Mouse (Mus musculus): ENCODE measurements around the gene Slc39a11. TPM values are rescaled to one million over a fixed set of nuclear protein-coding genes. Genes with fewer than 3 reads are reported as not detected.

Slc39a11 gene
- polyA plus RNA-seq, 2 experiments = 5.1 to 10.2 TPM

DNA sequence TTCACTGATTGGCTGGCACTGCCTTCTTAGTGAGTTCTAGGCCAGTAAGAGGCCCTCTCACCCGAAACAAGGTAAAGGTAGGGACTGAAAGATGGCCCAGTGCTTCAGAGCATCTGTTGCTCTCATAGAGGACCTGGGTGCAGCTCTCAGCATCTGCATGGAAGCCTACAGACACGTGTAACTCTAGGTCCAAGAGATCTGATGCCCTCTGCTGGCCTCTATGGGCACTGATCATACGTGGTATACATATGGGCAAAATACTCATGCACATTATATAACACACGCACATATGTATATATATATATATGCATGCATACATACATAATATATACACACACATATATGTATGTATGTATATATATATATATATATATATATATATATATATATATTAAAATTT lies 231.9 kb downstream of the Slc39a11 start:
- no peaks in the 10 kb centered on the region for H3K9me3 ChIP-seq (ENCODE audit: control insufficient read depth, low read length)
- H3K36me3 ChIP-seq (replicated peaks; ENCODE audit: control insufficient read depth, insufficient read depth, low read depth) = no peaks in the 10 kb centered on the region
- 63% methylated on average over 4 of the region's 4 CpGs for WGBS (ENCODE audit: insufficient replicate concordance)
- no peak overlapping the region for H3K27ac ChIP-seq
- ATAC-seq (ENCODE audit: insufficient read depth) = no peak
- H3K4me2 ChIP-seq (ENCODE audit: low read depth) = no peak overlapping the region
- H3K4me3 ChIP-seq (ENCODE audit: insufficient read depth in 1 of 2, low read depth in 2 of 2, low read length in 2 of 2) = no peak overlapping the region
- TF ChIP-seq EP300 (IDR thresholded peaks at IDR 0.05; ENCODE audit: low read depth) (no peak), CTCF (IDR thresholded peaks at IDR 0.05; ENCODE audit: low read depth) (peak; percentile 40)
- no peak for DNase-seq (ENCODE audit: low read depth in 3 of 3, low spot score in 3 of 3)
- no peaks in the 10 kb centered on the region for H3K27me3 ChIP-seq (ENCODE audit: control insufficient read depth, insufficient read depth, low read length)
- H3K4me1 ChIP-seq (replicated peaks; ENCODE audit: control insufficient read depth in 2 of 2, insufficient read depth in 2 of 2, low read length in 1 of 2) = no peaks in the 10 kb centered on the region; a peak in 1 of 4 replicates
- H3K9ac ChIP-seq (replicated peaks) = no peak overlapping the region

DNA sequence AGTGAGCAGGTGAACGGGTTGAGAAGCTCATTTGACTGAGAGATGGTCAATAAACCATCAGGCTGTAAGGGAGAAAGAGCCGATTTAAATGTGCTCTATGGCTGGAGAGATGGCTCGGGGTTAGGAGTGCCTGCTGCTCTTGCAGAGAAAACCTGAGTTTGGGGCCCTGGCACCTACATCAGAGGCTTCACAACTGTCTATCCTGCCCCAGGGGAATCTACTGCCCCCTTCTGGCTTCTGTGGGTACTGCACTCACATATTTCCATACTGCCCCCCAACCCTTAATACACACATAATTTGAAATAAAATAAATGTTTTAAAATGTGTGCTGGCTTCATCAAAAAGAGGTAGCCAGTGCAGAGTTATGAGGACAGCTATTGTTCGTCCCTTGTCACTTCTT lies 237.3 kb downstream of the Slc39a11 start:
- Histone ChIP-seq H3K27me3 (ENCODE audit: control insufficient read depth, insufficient read depth, low read length) (no peaks in the 10 kb centered on the region), H3K27ac (no peak overlapping the region), H3K36me3 (replicated peaks; ENCODE audit: control insufficient read depth, insufficient read depth, low read depth) (no peaks in the 10 kb centered on the region), H3K4me2 (ENCODE audit: low read depth) (no peak overlapping the region), H3K4me1 (replicated peaks; ENCODE audit: control insufficient read depth in 2 of 2, insufficient read depth in 2 of 2, low read length in 1 of 2) (no peaks in the 10 kb centered on the region), H3K4me3 (ENCODE audit: insufficient read depth in 1 of 2, low read depth in 2 of 2, low read length in 2 of 2) (no peak overlapping the region), H3K9ac (replicated peaks) (no peak overlapping the region), H3K9me3 (ENCODE audit: control insufficient read depth, low read length) (no peaks in the 10 kb centered on the region)
- ATAC-seq (ENCODE audit: insufficient read depth) (no peak), DNase-seq (ENCODE audit: low read depth in 3 of 3, low spot score in 3 of 3) (no peak)
- 70% methylated on average over 4 of the region's 4 CpGs for WGBS (ENCODE audit: insufficient replicate concordance)
- TF ChIP-seq EP300 (IDR thresholded peaks at IDR 0.05; ENCODE audit: low read depth) (no peak), CTCF (IDR thresholded peaks at IDR 0.05; ENCODE audit: low read depth) (peak; percentile 70)

DNA sequence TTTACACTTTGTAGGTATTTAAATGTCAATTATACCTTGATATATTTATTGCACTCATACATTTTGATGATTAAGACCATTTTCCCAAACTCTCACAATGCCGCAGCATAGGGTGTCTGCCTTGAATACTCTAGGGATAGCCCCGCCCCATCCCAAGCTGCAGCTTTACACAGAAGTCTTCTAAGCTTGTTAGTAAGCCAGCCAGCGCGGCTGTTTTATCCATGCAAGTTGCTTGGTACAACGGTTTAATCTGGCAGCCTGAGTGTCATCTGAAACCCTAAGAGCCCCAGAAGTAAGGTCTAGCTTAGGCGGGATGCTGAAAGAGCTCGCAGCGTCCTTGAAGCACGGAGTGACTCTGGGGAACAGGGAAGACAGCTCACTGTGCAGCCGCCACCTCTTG lies 238.1 kb downstream of the Slc39a11 start:
- no peaks in the 10 kb centered on the region for H3K4me1 ChIP-seq (replicated peaks; ENCODE audit: control insufficient read depth in 2 of 2, insufficient read depth in 2 of 2, low read length in 1 of 2)
- DNase-seq (ENCODE audit: low read depth in 3 of 3, low spot score in 3 of 3) (no peak), ATAC-seq (ENCODE audit: insufficient read depth) (no peak)
- H3K27ac ChIP-seq = no peak overlapping the region
- H3K4me3 ChIP-seq (ENCODE audit: insufficient read depth in 1 of 2, low read depth in 2 of 2, low read length in 2 of 2) = no peak overlapping the region
- TF ChIP-seq CTCF (IDR thresholded peaks at IDR 0.05; ENCODE audit: low read depth) = no peak
- TF ChIP-seq EP300 (IDR thresholded peaks at IDR 0.05; ENCODE audit: low read depth) = no peak
- no peaks in the 10 kb centered on the region for H3K9me3 ChIP-seq (ENCODE audit: control insufficient read depth, low read length)
- WGBS (ENCODE audit: insufficient replicate concordance) = 77% methylated on average over 10 of the region's 10 CpGs
- H3K4me2 ChIP-seq (ENCODE audit: low read depth) = no peak overlapping the region
- no peaks in the 10 kb centered on the region for H3K27me3 ChIP-seq (ENCODE audit: control insufficient read depth, insufficient read depth, low read length)
- no peaks in the 10 kb centered on the region for H3K36me3 ChIP-seq (replicated peaks; ENCODE audit: control insufficient read depth, insufficient read depth, low read depth)
- no peak overlapping the region for H3K9ac ChIP-seq (replicated peaks)

DNA sequence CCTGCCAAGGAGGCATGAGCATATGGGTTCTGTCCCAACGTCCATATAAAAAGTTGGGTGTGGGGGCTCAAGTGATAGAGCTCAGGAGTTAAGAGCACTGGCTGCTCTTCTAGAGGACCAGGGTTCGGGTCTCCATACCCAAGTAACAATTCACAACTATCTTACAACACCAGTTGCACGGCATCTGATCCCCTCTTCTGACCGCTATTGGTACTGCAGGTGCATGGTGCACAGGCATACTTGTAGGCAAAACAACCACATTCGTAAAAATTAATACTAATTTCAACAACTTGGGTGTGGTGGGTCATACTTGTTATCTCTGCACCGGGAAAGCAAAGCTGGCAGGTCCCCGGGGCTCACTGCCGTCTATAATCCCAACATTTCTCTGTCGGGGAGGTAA lies 240.8 kb downstream of the Slc39a11 start:
- Histone ChIP-seq H3K9ac (replicated peaks) (no peak overlapping the region), H3K27ac (no peak overlapping the region), H3K9me3 (ENCODE audit: control insufficient read depth, low read length) (no peaks in the 10 kb centered on the region), H3K27me3 (ENCODE audit: control insufficient read depth, insufficient read depth, low read length) (no peaks in the 10 kb centered on the region), H3K36me3 (replicated peaks; ENCODE audit: control insufficient read depth, insufficient read depth, low read depth) (no peaks in the 10 kb centered on the region), H3K4me1 (replicated peaks; ENCODE audit: control insufficient read depth in 2 of 2, insufficient read depth in 2 of 2, low read length in 1 of 2) (no peaks in the 10 kb centered on the region), H3K4me2 (ENCODE audit: low read depth) (no peak overlapping the region), H3K4me3 (ENCODE audit: insufficient read depth in 1 of 2, low read depth in 2 of 2, low read length in 2 of 2) (no peak overlapping the region)
- TF ChIP-seq EP300 (IDR thresholded peaks at IDR 0.05; ENCODE audit: low read depth) (no peak), CTCF (IDR thresholded peaks at IDR 0.05; ENCODE audit: low read depth) (peak; percentile 43)
- no peak for ATAC-seq (ENCODE audit: insufficient read depth)
- WGBS (ENCODE audit: insufficient replicate concordance) = 76% methylated on average over 9 of the region's 9 CpGs
- DNase-seq (ENCODE audit: low read depth in 3 of 3, low spot score in 3 of 3) = no peak

DNA sequence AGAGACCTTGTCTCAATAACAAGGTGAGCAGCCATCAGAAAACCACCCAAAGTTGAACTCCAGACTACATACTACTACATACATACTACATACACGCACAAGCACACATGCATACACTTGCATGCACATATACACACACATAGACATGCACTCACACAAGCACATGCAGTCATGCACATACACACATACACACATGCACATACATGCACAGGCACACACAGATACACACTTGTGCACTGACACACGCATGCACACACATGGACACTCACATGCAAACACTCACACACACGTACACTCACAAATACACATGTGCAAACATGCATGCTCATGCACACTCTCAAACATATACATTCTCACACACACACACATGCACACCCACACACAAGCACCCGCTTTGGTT lies 242.4 kb downstream of the Slc39a11 start:
- ATAC-seq (ENCODE audit: insufficient read depth) (no peak), DNase-seq (ENCODE audit: low read depth in 3 of 3, low spot score in 3 of 3) (no peak)
- no peak overlapping the region for H3K4me2 ChIP-seq (ENCODE audit: low read depth)
- no peaks in the 10 kb centered on the region for H3K4me1 ChIP-seq (replicated peaks; ENCODE audit: control insufficient read depth in 2 of 2, insufficient read depth in 2 of 2, low read length in 1 of 2)
- no peak overlapping the region for H3K9ac ChIP-seq (replicated peaks)
- no peaks in the 10 kb centered on the region for H3K9me3 ChIP-seq (ENCODE audit: control insufficient read depth, low read length)
- H3K27me3 ChIP-seq (ENCODE audit: control insufficient read depth, insufficient read depth, low read length) = no peaks in the 10 kb centered on the region
- H3K4me3 ChIP-seq (ENCODE audit: insufficient read depth in 1 of 2, low read depth in 2 of 2, low read length in 2 of 2) = no peak overlapping the region
- H3K27ac ChIP-seq = no peak overlapping the region
- H3K36me3 ChIP-seq (replicated peaks; ENCODE audit: control insufficient read depth, insufficient read depth, low read depth) = no peaks in the 10 kb centered on the region
- TF ChIP-seq CTCF (IDR thresholded peaks at IDR 0.05; ENCODE audit: low read depth) (no peak), EP300 (IDR thresholded peaks at IDR 0.05; ENCODE audit: low read depth) (no peak)
- WGBS (ENCODE audit: insufficient replicate concordance) = 72% methylated on average over 4 of the region's 4 CpGs
